Mouse (Mus musculus) heart, adult 11 months (tissue): ENCODE measurements at regions not wholly inside any gene's neighbourhood (a gene's known extent, or its start where the extent isn't known, plus 50 kb on each side); places are given as distances from the start of the nearest gene placed in this dataset.

ENCODE experiments used
- DNase-seq: peaks from one replicate; pipeline ENCODE4 v3.0.0; 2022

DNA sequence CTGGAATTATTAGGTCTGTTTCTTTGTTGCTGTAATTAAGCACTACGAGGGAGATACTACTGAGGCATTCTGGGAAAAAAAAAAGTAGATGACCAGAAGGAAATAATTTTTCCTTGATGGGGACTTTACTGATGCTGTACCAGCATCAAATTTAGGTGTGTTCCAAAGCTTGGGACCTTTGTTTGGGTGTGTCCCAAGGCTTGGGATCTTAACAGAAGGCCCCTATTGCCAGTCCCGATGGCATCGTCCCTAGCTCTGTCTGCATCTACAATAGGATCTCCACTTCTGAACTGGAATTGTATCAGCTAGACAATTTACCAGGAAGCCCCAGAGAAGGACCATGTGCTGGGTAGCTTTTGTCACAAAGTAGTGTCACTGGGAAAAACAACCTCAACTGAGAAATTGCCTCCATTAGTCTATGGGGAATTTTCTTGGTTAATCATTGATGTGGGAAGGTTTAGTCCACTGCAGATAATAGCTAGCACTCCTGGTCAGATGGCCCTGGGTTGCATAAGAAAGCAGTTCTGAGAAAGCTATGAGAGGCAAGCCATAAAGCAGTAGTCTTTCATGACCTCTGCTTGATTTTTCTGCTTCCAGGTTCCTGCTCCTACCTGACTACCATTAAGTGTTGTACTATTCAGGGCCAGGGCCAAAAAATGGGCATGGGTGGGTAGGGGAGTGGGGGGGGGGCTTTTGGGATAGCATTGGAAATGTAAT, 392.7 kb downstream of the Igsf11 start:
- no peak for DNase-seq

DNA sequence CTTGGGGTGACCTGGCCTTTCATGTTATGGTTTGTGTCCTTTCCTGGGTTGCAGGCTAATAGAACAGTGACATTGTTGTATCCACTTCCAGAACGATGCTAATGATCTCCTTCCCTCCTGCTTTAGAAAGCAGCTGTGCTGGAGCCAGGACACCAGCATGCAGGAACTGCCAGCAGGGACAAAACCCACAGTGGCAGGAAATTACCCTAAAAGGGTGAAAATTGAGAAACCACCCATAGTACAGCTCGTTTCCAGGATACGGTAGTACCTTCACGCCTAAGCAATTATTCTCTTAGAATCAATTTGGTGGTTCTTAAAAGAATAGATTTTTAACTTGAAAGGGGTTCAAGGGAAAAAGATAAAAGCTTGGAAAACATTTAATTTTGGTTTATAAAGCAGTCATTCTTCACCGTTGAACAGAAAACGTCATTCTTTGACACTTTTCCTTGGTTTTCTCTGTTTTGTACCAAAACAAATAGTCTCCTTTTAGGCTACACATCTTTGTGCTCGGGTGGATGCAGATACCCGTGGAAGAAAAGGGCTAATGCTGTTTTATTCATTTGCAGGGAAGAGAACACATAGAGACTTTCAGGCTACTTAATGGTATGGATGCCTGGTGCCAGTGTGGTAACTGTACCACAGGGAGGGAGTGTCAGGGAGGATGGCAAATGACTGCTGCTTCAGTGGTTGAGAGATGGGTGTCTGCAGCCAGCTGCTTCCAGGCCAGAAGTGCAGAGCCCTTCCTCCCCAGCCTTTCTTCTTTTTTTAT, 394.5 kb downstream of the Igsf11 start:
- DNase-seq: no peak

DNA sequence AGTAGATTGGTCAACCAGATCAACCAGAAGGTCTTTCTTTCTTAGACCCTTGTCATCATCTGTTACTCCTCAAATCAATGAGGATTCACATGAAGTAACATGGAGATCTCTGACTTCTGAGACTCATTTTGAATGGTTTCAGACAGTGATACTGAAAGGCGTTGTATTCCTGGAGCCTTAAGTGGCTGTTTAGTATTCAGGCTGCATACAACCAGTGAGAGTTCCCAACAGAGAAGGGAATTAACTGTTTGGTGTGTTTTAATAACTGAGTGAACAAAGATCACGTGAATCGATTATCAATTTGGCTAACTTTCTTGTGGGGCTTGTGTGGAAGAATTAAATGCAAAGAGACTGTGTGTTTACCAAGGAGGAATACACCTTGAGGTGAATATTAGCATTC, 406.4 kb downstream of the Igsf11 start:
- DNase-seq: no peak

DNA sequence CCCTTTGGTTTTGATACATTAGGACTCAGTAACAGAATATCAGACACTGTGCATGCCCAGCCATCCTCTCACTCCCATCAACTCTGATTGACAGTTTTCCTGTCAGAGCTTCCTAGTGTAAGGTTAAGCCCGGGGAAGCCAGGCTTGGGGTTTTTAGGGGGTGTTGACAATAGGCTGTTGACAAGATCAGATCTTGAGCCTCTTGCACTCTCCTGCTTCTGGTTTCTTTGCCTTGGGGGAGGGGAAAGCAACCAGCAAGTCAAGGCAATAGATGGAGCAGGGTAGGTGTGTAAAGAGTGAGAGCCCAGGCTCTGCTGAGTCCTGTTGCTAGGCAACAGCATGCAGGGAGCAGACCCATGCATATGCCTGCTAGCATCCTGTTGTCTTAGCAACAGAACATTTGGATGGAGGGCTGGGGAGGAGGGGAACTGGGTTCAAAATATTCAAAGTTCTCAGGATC, 410.5 kb downstream of the Igsf11 start:
- DNase-seq: no peak

DNA sequence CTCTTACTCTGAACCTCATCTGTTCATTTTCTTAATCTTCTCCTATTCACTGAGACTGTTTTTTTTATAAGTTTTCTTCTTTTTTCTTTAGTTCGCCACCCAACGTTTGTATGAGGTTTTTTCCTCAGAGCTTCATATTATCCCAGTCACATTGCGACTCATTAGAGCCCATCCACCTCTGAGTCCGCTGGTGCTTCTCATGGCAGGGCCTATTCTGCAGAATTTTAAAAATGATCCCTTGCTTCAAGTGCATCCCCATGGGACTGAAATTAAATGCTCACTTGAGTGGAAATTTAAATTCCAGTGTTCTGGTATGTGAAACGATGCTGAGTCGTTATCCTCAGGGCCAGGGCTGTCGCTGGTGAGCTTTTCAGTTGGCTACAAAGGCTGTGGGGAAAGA, 410.9 kb downstream of the Igsf11 start:
- no peak for DNase-seq

DNA sequence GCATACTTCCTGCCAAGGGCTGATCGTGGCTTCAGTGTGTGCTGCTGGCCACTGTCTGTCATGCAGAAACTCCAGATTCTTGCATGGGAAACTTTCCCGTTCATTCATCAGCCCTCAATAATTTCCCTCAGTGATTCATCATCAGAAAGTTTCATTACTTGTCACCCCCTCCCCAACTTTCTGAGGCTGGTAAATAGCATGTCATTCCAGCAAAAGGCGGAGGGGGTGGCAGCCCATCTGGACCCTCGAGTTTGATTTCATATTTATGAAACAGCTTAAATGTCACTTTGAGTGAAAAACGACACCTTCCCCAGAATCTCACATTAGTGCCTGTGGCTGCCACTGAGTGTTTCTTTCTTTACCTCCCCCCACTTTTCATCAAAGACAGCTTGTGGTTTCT, 415.5 kb downstream of the Igsf11 start:
- no peak for DNase-seq

DNA sequence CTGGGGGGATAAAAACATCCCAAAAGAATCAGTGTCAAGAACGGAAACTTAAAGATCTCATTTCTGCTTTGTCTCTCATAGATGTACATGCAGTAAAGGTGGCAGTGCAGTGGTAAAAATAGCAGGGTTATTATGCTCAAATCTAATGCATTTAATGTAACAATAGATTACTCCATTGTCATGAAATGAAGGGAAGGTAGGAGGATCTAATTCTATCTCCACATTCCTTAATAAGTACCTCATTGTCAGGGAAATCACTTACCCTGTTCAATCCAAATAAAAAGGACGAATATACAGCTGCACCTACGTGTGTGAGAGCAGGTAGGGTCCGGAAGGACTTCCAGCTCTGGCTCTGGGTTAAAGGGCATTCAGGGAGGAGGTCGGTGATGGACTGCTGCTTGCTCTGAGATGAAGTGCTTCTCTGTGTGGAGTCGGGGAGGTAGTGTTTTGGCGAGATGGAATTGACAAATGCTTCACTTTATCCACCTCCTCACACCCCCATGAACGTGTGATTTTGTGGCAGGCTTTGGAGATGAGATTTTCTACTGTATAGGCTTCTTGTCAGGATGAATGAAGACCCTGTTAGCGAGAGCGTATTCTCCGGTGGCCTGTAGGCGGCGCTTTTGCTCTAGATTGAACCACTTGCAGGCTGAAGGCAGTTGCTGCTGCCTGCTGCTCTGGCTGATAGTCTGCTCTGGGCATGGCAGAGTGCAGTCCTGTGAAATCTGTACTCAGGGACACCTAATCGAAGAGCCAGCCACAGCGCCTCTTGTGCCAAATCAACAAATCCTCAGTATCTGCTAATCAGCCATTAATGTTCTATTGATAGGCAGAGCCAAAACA, 424.5 kb downstream of the Igsf11 start:
- DNase-seq: no peak

DNA sequence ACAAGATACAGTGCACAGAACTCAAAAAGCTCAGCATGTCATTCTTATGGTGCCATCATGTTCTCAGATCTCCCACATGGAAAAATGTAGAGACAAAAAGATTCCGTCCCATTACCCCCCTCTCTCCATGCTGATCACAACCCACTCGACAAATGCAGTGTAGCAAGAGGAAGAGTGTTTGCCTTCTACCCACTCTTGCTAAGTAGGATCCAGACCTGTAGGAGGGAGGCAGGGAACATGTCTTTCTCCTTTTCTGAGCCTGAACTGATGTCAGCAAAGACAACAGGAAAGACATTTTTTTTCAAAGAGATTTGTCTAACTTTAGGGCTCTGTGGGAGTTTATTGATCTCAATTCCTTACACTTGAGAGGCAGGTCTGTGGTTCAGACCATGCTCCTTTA, 433.2 kb downstream of the Igsf11 start:
- DNase-seq: no peak

DNA sequence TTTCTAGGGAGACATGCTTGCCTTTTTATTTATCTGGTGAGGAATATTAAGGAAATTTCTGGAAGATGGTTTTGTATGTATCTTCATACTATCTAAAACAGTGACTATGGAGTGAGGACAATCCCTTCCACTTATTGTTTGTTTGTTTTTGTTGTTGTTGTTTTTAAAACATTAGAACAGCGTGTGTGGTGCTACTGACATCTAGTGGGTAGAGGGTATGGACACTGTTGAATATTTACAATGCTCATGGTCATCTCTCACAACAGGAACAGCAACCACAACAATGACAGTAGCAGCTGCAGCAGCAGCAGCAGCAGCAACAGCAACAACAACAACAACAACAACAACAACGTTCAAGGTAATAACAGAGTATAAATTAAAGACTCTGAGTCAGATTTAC, 471.2 kb downstream of the Igsf11 start:
- DNase-seq: no peak

DNA sequence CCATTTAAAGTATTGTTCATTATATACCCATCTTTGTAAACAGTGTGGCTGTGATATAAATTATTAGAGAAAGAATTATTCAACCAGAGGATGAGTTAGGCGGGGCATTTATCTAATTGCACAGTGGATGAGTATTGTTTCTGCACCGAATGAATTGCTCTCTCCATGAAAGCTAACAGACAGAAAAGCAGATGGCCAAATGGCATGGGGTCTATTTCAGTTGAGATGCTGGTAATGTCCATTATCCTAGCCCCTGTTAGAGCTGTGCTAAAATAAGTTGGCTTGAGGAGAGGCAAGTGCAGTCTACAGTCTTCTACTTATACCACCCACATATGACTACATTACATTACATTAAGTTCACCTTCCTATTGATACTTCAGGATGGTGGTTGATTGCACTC, 475.8 kb downstream of the Igsf11 start:
- DNase-seq: peak; percentile 2

DNA sequence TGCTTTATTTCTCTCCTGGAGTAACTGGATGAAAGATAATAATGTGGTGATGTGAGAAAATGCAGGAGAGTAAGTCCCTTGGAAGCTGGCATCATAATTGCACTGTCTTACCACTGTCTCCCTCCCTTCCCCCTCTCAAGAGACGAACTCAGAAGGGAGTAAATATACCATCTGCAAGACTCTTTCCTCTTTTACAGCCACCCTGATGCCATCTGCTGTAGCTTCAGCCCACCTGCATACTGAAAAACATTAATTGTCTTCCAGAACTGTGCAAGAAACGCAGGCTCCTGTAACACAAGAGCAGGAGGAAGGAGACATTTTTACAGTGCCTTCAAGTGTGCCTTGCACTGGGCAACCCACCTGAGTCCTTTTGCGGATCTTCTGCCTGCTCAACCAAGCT, 482.1 kb downstream of the Igsf11 start:
- no peak for DNase-seq

DNA sequence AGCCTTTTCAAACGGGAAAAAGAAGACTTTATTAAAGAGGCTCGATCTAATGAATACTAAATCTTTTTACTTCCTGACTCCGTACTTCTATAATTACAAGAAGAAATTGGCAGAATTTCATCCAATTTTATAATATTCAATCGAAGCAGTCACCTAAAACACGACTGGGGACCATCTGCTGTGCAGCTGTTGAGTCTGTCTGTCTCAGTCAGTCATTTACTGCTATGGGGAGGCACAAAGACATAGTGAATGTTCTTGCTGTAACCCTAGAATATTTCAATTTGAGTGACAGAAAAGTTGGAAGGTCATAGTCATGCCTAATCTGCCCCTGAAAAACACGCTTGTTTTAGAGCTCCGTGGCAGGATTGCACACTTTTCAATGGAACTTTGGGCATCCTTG, 487.5 kb downstream of the Igsf11 start:
- no peak for DNase-seq

DNA sequence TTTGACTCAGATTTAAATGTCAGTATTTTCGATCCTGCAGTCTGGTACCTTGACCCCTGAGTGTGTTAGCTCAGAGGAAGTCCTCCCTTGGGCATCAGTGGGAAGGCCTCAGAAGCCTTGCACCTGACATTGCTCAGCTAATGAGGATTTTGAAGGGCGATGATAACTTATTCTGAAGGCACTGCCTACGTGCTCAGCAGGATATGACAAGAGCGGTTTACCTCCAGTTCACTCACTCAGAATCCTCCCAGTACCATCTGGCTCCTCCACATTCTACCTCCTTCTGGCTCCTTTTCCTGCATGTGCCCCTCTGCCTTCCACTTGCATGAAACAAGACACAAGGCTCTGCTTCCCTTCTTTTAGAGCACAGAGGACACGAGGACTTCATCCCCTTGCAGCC, 497.5 kb downstream of the Igsf11 start:
- no peak for DNase-seq

DNA sequence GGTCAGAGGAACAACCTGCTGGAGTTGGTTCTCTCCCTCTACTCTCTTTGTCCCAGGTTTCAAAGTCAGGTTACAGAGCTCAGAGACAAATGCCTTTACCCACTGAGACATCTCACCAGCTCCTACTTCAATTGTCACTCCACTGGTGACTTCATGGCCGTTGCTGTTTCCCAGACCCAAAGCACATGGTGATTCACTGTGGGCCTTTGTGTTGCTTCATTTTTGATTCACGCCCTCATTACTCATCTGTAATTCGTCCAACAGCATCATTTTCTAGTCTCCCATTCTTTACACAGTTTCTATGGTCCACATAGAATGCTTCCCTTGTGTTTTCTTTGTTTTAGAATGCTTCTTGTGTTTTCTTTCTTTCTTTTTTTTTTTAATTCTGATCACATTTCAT, 498.2 kb downstream of the Igsf11 start:
- no peak for DNase-seq

DNA sequence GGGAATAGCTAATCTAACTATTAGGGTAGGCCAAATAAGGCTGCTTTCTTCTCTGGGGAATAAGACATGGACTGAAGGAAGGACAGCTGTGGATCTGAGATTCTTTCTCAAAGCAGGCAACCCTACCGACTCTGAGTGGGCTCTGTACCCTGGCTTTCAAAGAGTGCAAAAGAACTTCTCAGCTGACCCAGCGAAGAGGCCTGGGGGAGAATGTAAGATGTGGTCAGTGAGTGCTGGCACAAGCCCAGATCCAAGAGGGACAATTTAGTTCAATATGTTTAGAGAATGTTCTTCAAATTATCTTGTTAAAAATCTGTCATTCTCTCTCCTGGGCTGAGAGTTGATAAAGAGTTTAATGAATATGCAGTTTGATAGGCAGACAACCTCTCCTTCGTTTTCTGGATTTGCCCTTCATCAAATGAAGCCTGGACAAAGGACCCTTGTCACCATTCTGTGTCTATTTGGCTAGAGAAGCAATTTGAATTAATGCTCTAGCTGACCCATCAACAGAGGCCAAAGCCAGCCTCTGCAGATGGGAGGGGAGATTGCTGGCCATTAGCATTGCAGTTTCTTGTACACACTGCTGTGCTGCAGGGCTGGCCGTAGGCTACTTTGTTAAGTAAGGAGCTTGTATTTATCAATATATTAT, 509.8 kb downstream of the Igsf11 start:
- DNase-seq: no peak

DNA sequence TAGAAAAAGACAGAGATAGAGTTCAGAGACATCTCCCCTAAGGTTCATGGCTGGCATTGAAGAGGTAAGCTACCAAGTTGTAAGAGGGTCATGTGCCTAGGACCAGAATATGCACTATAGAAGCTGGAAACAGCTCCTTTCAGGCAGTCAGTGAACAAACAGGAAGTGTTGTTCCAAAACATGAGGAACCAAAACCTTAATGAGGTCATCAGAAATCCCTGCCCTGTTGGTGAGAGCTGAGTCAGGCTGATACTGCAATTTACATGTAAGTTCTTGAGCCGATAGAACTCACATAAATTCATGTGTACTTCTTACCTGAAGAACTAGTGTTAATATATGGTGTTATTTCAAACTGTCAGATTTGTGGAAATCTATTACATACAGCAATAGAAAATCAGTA, 539.1 kb downstream of the Igsf11 start:
- no peak for DNase-seq

DNA sequence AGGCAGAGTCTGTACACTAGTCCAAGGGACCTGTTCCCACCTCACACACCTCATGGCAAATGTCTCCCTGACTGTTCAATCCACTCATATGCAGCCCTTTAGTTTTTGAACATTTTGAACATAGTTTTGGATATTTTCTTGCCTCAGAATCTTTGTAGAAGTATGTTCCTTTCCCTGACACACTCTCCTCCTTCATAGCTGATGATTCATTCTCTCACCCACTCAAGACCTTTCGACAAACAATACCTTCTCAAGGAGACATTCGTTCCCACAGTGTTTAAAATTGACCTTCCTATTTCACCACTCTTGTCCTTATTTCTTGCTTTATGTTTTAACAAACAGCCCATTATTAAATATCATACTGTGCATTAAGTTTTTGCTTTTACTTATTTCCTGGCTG, 538.4 kb upstream of the Lsamp start:
- no peak for DNase-seq

DNA sequence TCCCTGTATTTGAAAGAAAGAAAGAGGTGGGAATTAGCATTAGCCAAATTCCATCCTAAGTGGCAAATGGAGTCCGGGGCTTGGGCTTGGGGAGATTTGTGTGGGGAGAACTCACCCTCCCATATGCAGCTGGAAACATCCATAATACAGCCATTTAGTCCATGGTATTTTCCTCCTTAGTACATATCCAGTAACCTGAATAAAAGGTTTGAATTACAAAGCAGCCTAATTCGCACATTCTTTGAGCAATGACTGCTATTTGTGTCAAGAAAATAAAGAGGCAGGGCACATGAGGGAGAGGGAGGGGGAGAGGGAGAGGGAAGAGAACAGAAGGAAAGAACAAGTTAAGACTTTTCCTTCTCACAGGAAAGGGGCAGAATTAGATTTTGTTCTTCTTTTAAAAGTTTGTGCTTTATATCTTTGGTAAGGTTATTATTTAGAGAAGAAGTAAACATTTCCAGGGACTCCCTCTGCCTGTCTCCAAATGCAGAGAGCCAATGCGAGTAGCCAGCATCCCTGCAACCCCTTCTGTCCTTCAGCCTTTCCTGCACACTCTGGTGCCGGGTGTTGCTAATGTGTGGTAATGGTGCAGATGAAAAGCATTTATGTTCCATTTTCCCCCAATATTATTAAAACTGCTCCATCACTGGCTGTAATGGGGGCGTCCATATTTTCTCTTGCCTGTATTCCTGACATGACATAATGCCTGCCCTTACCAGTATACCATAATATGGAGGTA, 530.6 kb upstream of the Lsamp start:
- no peak for DNase-seq
